Mouse (Mus musculus): ENCODE data around the gene Fam216b. TPM values are rescaled to one million over a fixed set of nuclear protein-coding genes. Genes with fewer than 3 reads are reported as not detected.
A peak's percentile ranks its signal among the peaks of the same experiment; 100 is the strongest.

Fam216b gene
- polyA plus RNA-seq, 1 experiment from 2014 or later, result not detected

DNA sequence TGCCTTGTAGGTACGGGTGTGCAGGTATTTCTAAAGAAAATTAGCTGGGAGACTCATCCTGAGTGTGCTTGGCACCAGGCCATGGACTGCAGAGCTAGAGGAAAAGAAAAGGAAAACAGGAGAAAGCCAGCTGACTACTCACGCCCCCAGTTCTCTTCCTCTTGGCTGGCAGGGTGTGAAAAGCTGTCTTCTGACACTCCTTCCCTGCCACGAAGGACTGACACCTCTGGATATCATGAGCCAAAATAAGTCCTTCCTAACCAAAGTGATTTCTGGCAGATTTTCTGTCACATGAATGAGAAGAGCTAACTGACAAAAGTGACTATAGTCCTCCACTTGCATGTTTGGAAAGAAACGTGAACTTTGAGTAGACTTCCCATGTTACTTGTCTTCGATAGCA lies 5.3 kb downstream of the Fam216b start:
- Histone ChIP-seq H3K36me3 (no peaks in the 10 kb centered on the region), H3K4me3 (replicated peaks) (no peak overlapping the region), H3K27me3 (no peaks in the 10 kb centered on the region), H3K4me1 (no peaks in the 10 kb centered on the region), H3K27ac (no peak overlapping the region), H3K9ac (no peak overlapping the region), H3K9me3 (replicated peaks) (no peaks in the 10 kb centered on the region), H3K4me2 (no peak overlapping the region)
- ATAC-seq (replicated peaks; ENCODE audit: low FRiP score), result no peak
- 63% methylated on average over 5 of the region's 5 CpGs for WGBS

DNA sequence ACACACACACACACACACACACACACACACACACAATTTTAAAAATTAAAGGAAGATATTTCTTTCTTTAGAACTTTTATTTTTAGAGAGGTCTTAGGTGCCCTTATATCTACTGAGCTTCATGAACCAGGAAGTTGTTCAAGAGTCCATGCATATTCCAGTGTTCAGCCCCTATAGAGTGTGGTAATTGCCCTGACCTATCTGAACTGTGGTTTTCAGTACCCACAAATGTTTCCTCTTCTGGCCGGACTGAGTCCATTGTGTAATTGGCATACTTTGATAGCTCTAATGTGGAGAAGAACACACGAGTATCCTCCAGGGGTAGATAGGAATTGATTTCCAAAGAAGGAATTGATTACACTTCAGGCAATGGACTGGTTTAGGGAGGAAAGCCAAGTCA lies 11.3 kb downstream of the Fam216b start:
- Histone ChIP-seq H3K27me3 (no peaks in the 10 kb centered on the region), H3K9me3 (replicated peaks) (no peaks in the 10 kb centered on the region), H3K4me1 (no peaks in the 10 kb centered on the region), H3K27ac (no peak overlapping the region), H3K4me2 (no peak overlapping the region), H3K9ac (no peak overlapping the region), H3K4me3 (replicated peaks) (no peak overlapping the region), H3K36me3 (no peaks in the 10 kb centered on the region)
- 43% methylated on average over 2 of the region's 2 CpGs for WGBS
- no peak for ATAC-seq (replicated peaks; ENCODE audit: low FRiP score)

DNA sequence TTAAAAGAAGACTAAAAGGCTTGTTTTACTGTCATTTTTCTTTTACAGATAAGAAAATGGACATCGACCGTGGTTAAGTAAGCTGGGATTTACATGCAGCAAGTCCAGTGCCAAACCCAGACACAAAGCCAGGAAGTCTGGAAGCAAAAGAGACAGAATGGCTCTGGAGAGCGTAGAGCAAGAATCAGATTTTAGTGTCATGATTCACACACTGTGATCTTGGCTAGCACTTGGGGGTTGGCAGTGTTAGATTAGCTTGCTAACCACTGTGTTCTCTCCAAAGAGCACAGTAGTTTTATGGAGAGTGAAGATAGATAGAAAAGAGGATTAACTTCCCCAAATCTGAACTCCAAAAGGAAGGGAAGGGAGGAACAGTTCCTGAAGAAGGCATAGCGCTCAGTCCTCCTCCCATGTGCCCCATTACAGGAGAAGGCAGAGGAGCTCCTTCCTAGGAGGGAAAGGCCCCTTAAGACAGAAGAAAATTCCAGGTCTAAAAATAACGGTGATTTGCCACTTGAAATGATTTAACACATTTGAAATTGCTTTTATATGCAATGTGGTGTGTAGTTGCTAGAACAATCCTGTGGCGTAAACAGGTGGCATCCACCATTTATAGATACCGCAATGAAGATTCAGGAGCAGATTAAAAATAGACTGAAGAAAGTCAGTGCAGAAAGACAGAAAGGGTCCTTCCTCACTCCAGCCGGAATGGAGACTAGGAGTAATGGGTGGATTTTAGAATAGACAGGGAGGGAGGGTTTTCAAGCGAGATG lies 22.7 kb downstream of the Fam216b start:
- no peak overlapping the region for H3K4me3 ChIP-seq (replicated peaks)
- H3K9me3 ChIP-seq (replicated peaks), result no peaks in the 10 kb centered on the region
- H3K27ac ChIP-seq, result no peak overlapping the region
- no peaks in the 10 kb centered on the region for H3K36me3 ChIP-seq
- no peak overlapping the region for H3K9ac ChIP-seq
- 85% methylated on average over 9 of the region's 9 CpGs for WGBS
- H3K4me2 ChIP-seq, result no peak overlapping the region
- H3K27me3 ChIP-seq, result no peaks in the 10 kb centered on the region
- H3K4me1 ChIP-seq, result no peaks in the 10 kb centered on the region
- ATAC-seq (replicated peaks; ENCODE audit: low FRiP score), result no peak

- ATAC-seq (replicated peaks; ENCODE audit: low FRiP score), result peak; percentile 90
- Histone ChIP-seq H3K36me3 (no peaks in the 10 kb centered on the region), H3K4me3 (replicated peaks) (no peak overlapping the region), H3K27ac (no peak overlapping the region), H3K27me3 (no peaks in the 10 kb centered on the region), H3K4me1 (peaks cover 11% of the 10 kb centered on the region), H3K9ac (no peak overlapping the region), H3K9me3 (replicated peaks) (no peaks in the 10 kb centered on the region), H3K4me2 (no peak overlapping the region)
- WGBS, result 47% methylated on average over 11 of the region's 11 CpGs
Observed at GRCm38 (mm10) chr14:78062484-78062883, 26.3 kb downstream of the Fam216b start.

GRCm38 (mm10) chr14:78060609-78060951 lies 28.2 kb downstream of the Fam216b start:
- Histone ChIP-seq H3K9ac (no peak overlapping the region), H3K27me3 (no peaks in the 10 kb centered on the region), H3K4me3 (replicated peaks) (peak overlapping the region; percentile 10; the same call in 1 of the 2 replicates), H3K36me3 (no peaks in the 10 kb centered on the region), H3K4me1 (peaks cover 11% of the 10 kb centered on the region), H3K27ac (no peak overlapping the region), H3K9me3 (replicated peaks) (no peaks in the 10 kb centered on the region), H3K4me2 (peak overlapping the region; percentile 46)
- 44% methylated on average over 6 of the region's 6 CpGs for WGBS
- ATAC-seq (replicated peaks; ENCODE audit: low FRiP score), result peak; percentile 27; the same call in 1 of the 2 replicates

- WGBS, result 26% methylated on average over 9 of the region's 9 CpGs
- Histone ChIP-seq H3K4me3 (replicated peaks) (peak overlapping the region; percentile 10; the same call in 1 of the 2 replicates), H3K27me3 (no peaks in the 10 kb centered on the region), H3K4me2 (peak overlapping the region; percentile 46), H3K9me3 (replicated peaks) (no peaks in the 10 kb centered on the region), H3K9ac (no peak overlapping the region), H3K27ac (no peak overlapping the region), H3K4me1 (peaks cover 11% of the 10 kb centered on the region), H3K36me3 (no peaks in the 10 kb centered on the region)
- peak; percentile 54; the same call in 1 of the 2 replicates for ATAC-seq (replicated peaks; ENCODE audit: low FRiP score)
Observed at GRCm38 (mm10) chr14:78059878-78060608, 28.8 kb downstream of the Fam216b start.

DNA sequence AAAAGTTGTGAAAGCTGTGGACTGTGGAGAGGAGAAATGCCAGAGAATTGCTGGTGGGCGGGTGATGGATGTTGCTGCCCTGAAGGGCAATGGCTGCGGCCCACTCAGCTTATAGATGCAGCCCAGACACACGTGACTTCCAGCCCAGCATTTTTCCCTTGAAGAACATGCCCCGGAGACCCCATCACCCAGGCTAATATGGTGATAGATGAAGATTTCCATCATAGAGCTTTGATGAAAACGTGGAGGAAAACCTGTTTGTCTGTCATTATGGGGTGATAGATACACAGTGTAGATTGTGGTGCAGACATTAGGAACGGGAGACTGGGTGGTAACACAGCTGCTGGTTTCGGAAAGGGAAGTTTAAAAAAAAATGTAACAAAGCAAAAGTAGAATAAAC lies 31.4 kb downstream of the Fam216b start:
- 73% methylated on average over 7 of the region's 7 CpGs for WGBS
- no peak overlapping the region for H3K27ac ChIP-seq
- H3K4me1 ChIP-seq, result peaks cover 11% of the 10 kb centered on the region
- no peak overlapping the region for H3K9ac ChIP-seq
- no peaks in the 10 kb centered on the region for H3K36me3 ChIP-seq
- H3K27me3 ChIP-seq, result no peaks in the 10 kb centered on the region
- H3K9me3 ChIP-seq (replicated peaks), result no peaks in the 10 kb centered on the region
- ATAC-seq (replicated peaks; ENCODE audit: low FRiP score), result no peak
- no peak overlapping the region for H3K4me3 ChIP-seq (replicated peaks)
- no peak overlapping the region for H3K4me2 ChIP-seq

- Histone ChIP-seq H3K4me3 (replicated peaks) (no peak overlapping the region), H3K27me3 (no peaks in the 10 kb centered on the region), H3K27ac (no peak overlapping the region), H3K36me3 (no peaks in the 10 kb centered on the region), H3K9ac (no peak overlapping the region), H3K9me3 (replicated peaks) (no peaks in the 10 kb centered on the region), H3K4me2 (no peak overlapping the region), H3K4me1 (peaks cover 11% of the 10 kb centered on the region)
- no peak for ATAC-seq (replicated peaks; ENCODE audit: low FRiP score)
- WGBS, result 84% methylated on average over 3 of the region's 3 CpGs
Observed at GRCm38 (mm10) chr14:78056371-78056770, 32.4 kb downstream of the Fam216b start.

GRCm38 (mm10) chr14:78048674-78049073 lies 40.1 kb downstream of the Fam216b start:
- H3K36me3 ChIP-seq, result no peaks in the 10 kb centered on the region
- no peak overlapping the region for H3K4me3 ChIP-seq (replicated peaks)
- no peak for ATAC-seq (replicated peaks; ENCODE audit: low FRiP score)
- no peak overlapping the region for H3K9ac ChIP-seq
- no peaks in the 10 kb centered on the region for H3K9me3 ChIP-seq (replicated peaks)
- H3K27ac ChIP-seq, result no peak overlapping the region
- no peaks in the 10 kb centered on the region for H3K4me1 ChIP-seq
- H3K27me3 ChIP-seq, result no peaks in the 10 kb centered on the region
- WGBS, result 66% methylated on average over 4 of the region's 4 CpGs
- H3K4me2 ChIP-seq, result no peak overlapping the region

DNA sequence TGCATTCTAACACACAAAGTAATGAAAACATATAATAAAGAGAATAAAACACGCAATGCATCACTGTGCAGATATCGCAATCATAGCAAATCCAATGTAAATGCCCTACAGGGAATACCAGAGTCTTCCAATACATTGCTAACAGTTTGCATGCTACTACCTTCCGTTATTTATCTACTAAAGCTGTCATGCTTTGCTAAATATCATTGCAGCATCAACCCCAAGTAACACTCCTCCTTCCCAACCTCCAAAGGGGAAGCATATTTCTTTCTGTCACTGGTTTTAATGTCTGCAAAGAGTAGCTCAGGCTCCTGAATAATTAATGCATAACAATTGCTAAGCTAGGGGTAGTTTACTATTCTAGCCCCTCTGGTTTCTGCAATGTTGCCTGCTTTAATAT lies 40.5 kb downstream of the Fam216b start:
- WGBS, result 76% methylated on average over 3 of the region's 3 CpGs
- Histone ChIP-seq H3K9me3 (replicated peaks) (no peaks in the 10 kb centered on the region), H3K9ac (no peak overlapping the region), H3K27ac (no peak overlapping the region), H3K4me1 (no peaks in the 10 kb centered on the region), H3K4me3 (replicated peaks) (no peak overlapping the region), H3K36me3 (no peaks in the 10 kb centered on the region), H3K4me2 (no peak overlapping the region), H3K27me3 (no peaks in the 10 kb centered on the region)
- no peak for ATAC-seq (replicated peaks; ENCODE audit: low FRiP score)

- H3K36me3 ChIP-seq, result no peaks in the 10 kb centered on the region
- H3K9me3 ChIP-seq (replicated peaks), result no peaks in the 10 kb centered on the region
- WGBS, result 37% methylated on average over 2 of the region's 2 CpGs
- no peaks in the 10 kb centered on the region for H3K27me3 ChIP-seq
- no peak for ATAC-seq (replicated peaks; ENCODE audit: low FRiP score)
- H3K27ac ChIP-seq, result no peak overlapping the region
- H3K4me2 ChIP-seq, result no peak overlapping the region
- peaks cover 15% of the 10 kb centered on the region for H3K4me1 ChIP-seq
- H3K9ac ChIP-seq, result no peak overlapping the region
- no peak overlapping the region for H3K4me3 ChIP-seq (replicated peaks)
Observed at GRCm38 (mm10) chr14:78043079-78043478, 45.7 kb downstream of the Fam216b start.

DNA sequence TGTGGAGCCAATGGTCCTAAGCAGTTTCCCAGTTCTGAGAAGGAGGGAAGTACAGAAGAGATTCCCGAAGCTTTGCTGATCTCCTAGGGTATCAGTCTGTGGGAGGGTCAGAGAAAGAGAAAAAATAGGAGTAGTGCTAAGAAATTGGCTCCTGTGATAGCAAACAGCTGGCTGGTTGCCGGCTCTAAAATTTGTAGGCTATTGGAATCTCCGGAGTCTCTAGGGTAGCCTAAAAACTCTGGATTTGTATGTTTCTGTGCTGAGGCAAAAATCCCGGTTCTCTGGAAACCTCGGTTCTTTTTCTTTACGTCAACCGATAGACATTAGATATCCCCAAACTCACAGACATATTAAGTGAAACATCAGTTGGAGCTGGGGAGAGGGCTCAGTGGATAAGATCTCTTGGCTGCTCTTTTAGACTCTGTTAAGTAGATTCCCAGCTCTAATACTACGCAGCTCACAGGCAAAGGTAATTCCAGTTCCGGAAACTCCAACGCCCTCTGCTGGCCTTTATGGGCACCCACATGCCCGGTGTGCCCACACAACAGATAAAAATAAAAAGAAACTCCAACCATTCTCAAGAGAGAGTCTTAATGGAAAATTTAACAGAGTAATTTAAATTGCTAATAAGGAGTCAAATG lies 46.8 kb downstream of the Fam216b start:
- H3K27me3 ChIP-seq, result no peaks in the 10 kb centered on the region
- ATAC-seq (replicated peaks; ENCODE audit: low FRiP score), result no peak
- H3K4me2 ChIP-seq, result no peak overlapping the region
- H3K9ac ChIP-seq, result no peak overlapping the region
- no peak overlapping the region for H3K4me3 ChIP-seq (replicated peaks)
- no peaks in the 10 kb centered on the region for H3K36me3 ChIP-seq
- 63% methylated on average over 11 of the region's 11 CpGs for WGBS
- peaks cover 15% of the 10 kb centered on the region for H3K4me1 ChIP-seq
- H3K9me3 ChIP-seq (replicated peaks), result no peaks in the 10 kb centered on the region
- no peak overlapping the region for H3K27ac ChIP-seq
